Mouse (Mus musculus) MEL (cell line): Measurements from ENCODE around the gene Lat2. TPM values are rescaled to one million over a fixed set of nuclear protein-coding genes. Genes with fewer than 3 reads are reported as not detected.

Experiments
- DNase-seq: peaks from one replicate; pipeline ENCODE4 v3.0.0; 2011; ENCODE audit warnings: low read depth, low spot score
- H3K27ac ChIP-seq: 2 replicates; pipeline ENCODE4 v1.5.1; 2012; ENCODE audit warnings: low read depth, mild to moderate bottlenecking, control low read depth, low read length, moderate library complexity; ENCODE audit not compliant: control insufficient read depth
- H3K27me3 ChIP-seq, 2 experiments: fragments of 150-350 bp in 1 of 2; sonication (generic) in 1 of 2; 2 replicates each; pipeline ENCODE4 v1.6.1; 2012; ENCODE audit warnings: low read length in 2 of 2, mild to moderate bottlenecking in 2 of 2, improper control_type of control experiment in 1 of 2, moderate library complexity in 1 of 2; ENCODE audit not compliant: insufficient read depth in 2 of 2, control insufficient read depth in 1 of 2
- H3K36me3 ChIP-seq, 2 experiments: 2 replicates each; pipeline ENCODE4 v1.6.1; 2012 to 2014; ENCODE audit warnings: low read length in 2 of 2, improper control_type of control experiment in 1 of 2, inconsistent platforms in 1 of 2, mild to moderate bottlenecking in 1 of 2; ENCODE audit not compliant: insufficient read depth in 2 of 2, control insufficient read depth in 1 of 2
- H3K4me1 ChIP-seq, 2 experiments: fragments of 150-350 bp in 1 of 2; sonication (generic) in 1 of 2; 2 replicates each; pipeline ENCODE4 v1.6.1; 2012; ENCODE audit warnings: low read length in 2 of 2, improper control_type of control experiment in 1 of 2, mild to moderate bottlenecking in 1 of 2; ENCODE audit not compliant: insufficient read depth in 2 of 2, control insufficient read depth in 1 of 2
- H3K4me3 ChIP-seq, 2 experiments: fragments of 150-350 bp in 1 of 2; sonication (generic) in 1 of 2; 2 replicates each; pipeline ENCODE4 v1.5.1; 2012; ENCODE audit warnings: low read depth in 2 of 2, low read length in 2 of 2, mild to moderate bottlenecking in 2 of 2, moderate library complexity in 2 of 2, control low read depth in 1 of 2, improper control_type of control experiment in 1 of 2; ENCODE audit not compliant: control insufficient read depth in 1 of 2, insufficient read depth in 1 of 2
- H3K79me2 ChIP-seq: 2 replicates; pipeline ENCODE4 v1.6.1; 2012; ENCODE audit warnings: mild to moderate bottlenecking, low read length, moderate library complexity; ENCODE audit not compliant: control insufficient read depth, poor library complexity, insufficient read depth
- H3K9ac ChIP-seq: 2 replicates; pipeline ENCODE4 v1.6.1; 2012; ENCODE audit warnings: low read depth, mild to moderate bottlenecking, control low read depth, low read length, moderate library complexity; ENCODE audit not compliant: control insufficient read depth, poor library complexity, severe bottlenecking
- H3K9me3 ChIP-seq: fragments of 150-350 bp; sonication (generic); replicated peaks from 2 replicates; pipeline ENCODE4 v1.6.1; 2012; ENCODE audit warnings: mild to moderate bottlenecking, low read length, improper control_type of control experiment, moderate library complexity; ENCODE audit not compliant: insufficient read depth
- BHLHE40 ChIP-seq: IDR thresholded peaks from 2 replicates; pipeline ENCODE4 v1.6.1; 2012; ENCODE audit warnings: low read depth, mild to moderate bottlenecking, inconsistent platforms, low read length, improper control_type of control experiment, borderline replicate concordance
- CHD1 ChIP-seq: IDR thresholded peaks from 2 replicates; pipeline ENCODE4 v1.6.1; 2012; ENCODE audit warnings: low read depth, mild to moderate bottlenecking, inconsistent platforms, low read length, improper control_type of control experiment
- CHD2 ChIP-seq: IDR thresholded peaks from 2 replicates; pipeline ENCODE4 v1.6.1; 2011; ENCODE audit warnings: low read length, improper control_type of control experiment
- CTCF ChIP-seq, 3 experiments: IDR thresholded peaks in 2 of 3; conservative IDR thresholded peaks in 1 of 3; 2 replicates each; pipeline ENCODE4 v1.5.1; 2011 to 2012; ENCODE audit warnings: low read length in 3 of 3, low read depth in 2 of 3, mild to moderate bottlenecking in 2 of 3, improper control_type of control experiment in 1 of 3, inconsistent platforms in 1 of 3, mixed read lengths in 1 of 3, moderate library complexity in 1 of 3; ENCODE audit not compliant: control insufficient read depth in 1 of 3, insufficient read depth in 1 of 3, poor library complexity in 1 of 3, severe bottlenecking in 1 of 3
- EP300 ChIP-seq, 2 experiments: IDR thresholded peaks; 2 replicates each; pipeline ENCODE4 v1.6.1; 2011; ENCODE audit warnings: improper control_type of control experiment in 2 of 2, low read length in 2 of 2, low read depth in 1 of 2, mild to moderate bottlenecking in 1 of 2
- ETS1 ChIP-seq: IDR thresholded peaks from 2 replicates; pipeline ENCODE4 v1.6.1; 2012; ENCODE audit warnings: low read depth, mild to moderate bottlenecking, inconsistent platforms, low read length, improper control_type of control experiment, moderate library complexity
- GABPA ChIP-seq: IDR thresholded peaks from 2 replicates; pipeline ENCODE4 v1.6.1; 2012; ENCODE audit warnings: low read depth, mild to moderate bottlenecking, inconsistent platforms, low read length, improper control_type of control experiment, moderate library complexity
- KAT2A ChIP-seq: conservative IDR thresholded peaks from 2 replicates; pipeline ENCODE4 v1.6.1; 2012; ENCODE audit warnings: low read depth, low read length, improper control_type of control experiment, inconsistent platforms
- MAX ChIP-seq: IDR thresholded peaks from 2 replicates; pipeline ENCODE4 v1.6.1; 2011; ENCODE audit warnings: low read length, improper control_type of control experiment
- MEF2A ChIP-seq: IDR thresholded peaks from 2 replicates; pipeline ENCODE4 v1.6.1; 2014; ENCODE audit warnings: low read depth, mild to moderate bottlenecking, inconsistent platforms, low read length, improper control_type of control experiment; ENCODE audit not compliant: poor library complexity, insufficient replicate concordance, severe bottlenecking; ENCODE audit errors: extremely low read depth
- MXI1 ChIP-seq: IDR thresholded peaks from 2 replicates; pipeline ENCODE4 v1.6.1; 2011; ENCODE audit warnings: mild to moderate bottlenecking, low read depth, low read length, improper control_type of control experiment
- NELFE ChIP-seq: IDR thresholded peaks from 2 replicates; pipeline ENCODE4 v1.6.1; 2011; ENCODE audit warnings: low read depth, low read length, improper control_type of control experiment
- POLR2A ChIP-seq, 2 experiments: IDR thresholded peaks; 2 replicates each; pipeline ENCODE4 v1.6.1; 2011 to 2012; ENCODE audit warnings: low read length in 2 of 2, mild to moderate bottlenecking in 2 of 2, control low read depth in 1 of 2, improper control_type of control experiment in 1 of 2, low read depth in 1 of 2, moderate library complexity in 1 of 2; ENCODE audit not compliant: control insufficient read depth in 1 of 2, insufficient read depth in 1 of 2, poor library complexity in 1 of 2
- POLR2AphosphoS5 ChIP-seq: IDR thresholded peaks from 2 replicates; pipeline ENCODE4 v1.6.1; 2012; ENCODE audit warnings: low read depth, borderline replicate concordance, mild to moderate bottlenecking, inconsistent platforms, low read length, moderate library complexity, mixed read lengths
- RAD21 ChIP-seq: IDR thresholded peaks from 2 replicates; pipeline ENCODE4 v1.6.1; 2011; ENCODE audit warnings: mild to moderate bottlenecking, low read depth, low read length, improper control_type of control experiment
- RCOR1 ChIP-seq: IDR thresholded peaks from 2 replicates; pipeline ENCODE4 v1.6.1; 2012; ENCODE audit warnings: low read depth, mild to moderate bottlenecking, inconsistent platforms, low read length, improper control_type of control experiment
- TCF12 ChIP-seq: IDR thresholded peaks from 2 replicates; pipeline ENCODE4 v1.6.1; 2014; ENCODE audit warnings: low read depth, mild to moderate bottlenecking, inconsistent platforms, low read length, improper control_type of control experiment, moderate library complexity
- UBTF ChIP-seq: IDR thresholded peaks from 2 replicates; pipeline ENCODE4 v1.6.1; 2012; ENCODE audit warnings: low read depth, mild to moderate bottlenecking, inconsistent platforms, low read length, improper control_type of control experiment, moderate library complexity, borderline replicate concordance; ENCODE audit not compliant: insufficient read depth
- USF1 ChIP-seq: IDR thresholded peaks from 2 replicates; pipeline ENCODE4 v1.6.1; 2014; ENCODE audit warnings: low read depth, mild to moderate bottlenecking, inconsistent platforms, low read length, improper control_type of control experiment, moderate library complexity
- USF2 ChIP-seq, 2 experiments: IDR thresholded peaks; 2 replicates each; pipeline ENCODE4 v1.6.1; 2011 to 2012; ENCODE audit warnings: improper control_type of control experiment in 2 of 2, low read length in 2 of 2, borderline replicate concordance in 1 of 2, inconsistent platforms in 1 of 2, low read depth in 1 of 2, mild to moderate bottlenecking in 1 of 2; ENCODE audit not compliant: insufficient read depth in 1 of 2
- ZKSCAN1 ChIP-seq: IDR thresholded peaks from 2 replicates; pipeline ENCODE4 v1.6.1; 2012; ENCODE audit warnings: low read depth, mild to moderate bottlenecking, inconsistent platforms, low read length, improper control_type of control experiment, moderate library complexity
- ZMIZ1 ChIP-seq: IDR thresholded peaks from 2 replicates; pipeline ENCODE4 v1.6.1; 2012; ENCODE audit warnings: low read depth, mild to moderate bottlenecking, inconsistent platforms, low read length, improper control_type of control experiment, moderate library complexity
- ZNF384 ChIP-seq: IDR thresholded peaks from 2 replicates; pipeline ENCODE4 v1.6.1; 2012; ENCODE audit warnings: low read depth, mild to moderate bottlenecking, inconsistent platforms, low read length, improper control_type of control experiment
- polyA plus RNA-seq, 2 experiments: library from polyadenylated mRNA; stranded (reverse) in 1 of 2; unstranded in 1 of 2; fragments of >175 nt in 1 of 2; fragments of >200 nt in 1 of 2; gene quantifications; 2 replicates each; pipeline versions ENCODE4 v1.2.1 to v1.2.4; 2012; ENCODE audit warnings: low replicate concordance in 2 of 2, low read depth in 1 of 2; ENCODE audit not compliant: insufficient read length in 2 of 2, insufficient read depth in 1 of 2, missing spikeins in 1 of 2
- total RNA-seq: library from RNA; depleted of rRNA; stranded (reverse); fragments of 300-350 nt; gene quantifications from 2 replicates; pipeline ENCODE4 v1.2.3, GENCODE M21; 2012

The Lat2 gene
- total and polyA plus RNA-seq, 3 experiments = 0.79 to 0.92 TPM; not detected in 1

- no peaks in the 10 kb centered on the region for H3K4me1 ChIP-seq
- peaks cover 2% of the 10 kb centered on the region; the same call in 1 of the 2 replicates for H3K79me2 ChIP-seq
- no peak for DNase-seq
- peaks cover 0 to 18% of the 10 kb centered on the region in 2 experiments; a peak in 2 of 4 replicates for H3K36me3 ChIP-seq
- no peak for TF ChIP-seq ZNF384
- no peak for TF ChIP-seq ETS1
- TF ChIP-seq MEF2A = no peak
- no peak for TF ChIP-seq RCOR1
- TF ChIP-seq UBTF = no peak
- no peak for TF ChIP-seq ZKSCAN1
- TF ChIP-seq TCF12 = no peak
- no peak for TF ChIP-seq GABPA
- TF ChIP-seq EP300 (IDR thresholded peaks at IDR 0.05; ENCODE audit: low read depth in 1 of 2, low read length in 2 of 2) = no peak
- no peak for TF ChIP-seq MAX
- no peak for TF ChIP-seq BHLHE40
- TF ChIP-seq, all 39 proteins: peak for 0
- Histone ChIP-seq H3K27me3 (no peaks in the 10 kb centered on the region), H3K27ac (no peak overlapping the region), H3K4me3 (no peak overlapping the region), H3K9me3 (no peaks in the 10 kb centered on the region), H3K9ac (no peak overlapping the region)
Observed at GRCm38 (mm10) chr5:134622069-134622468, 7.2 kb upstream of the Lat2 start.

GRCm38 (mm10) chr5:134621099-134621640, 6.3 kb upstream of the Lat2 start:
- H3K79me2 ChIP-seq = no peaks in the 10 kb centered on the region
- H3K36me3 ChIP-seq = peaks cover 0 to 11% of the 10 kb centered on the region in 2 experiments; a peak in 2 of 4 replicates
- no peak overlapping the region for H3K27ac ChIP-seq
- H3K4me3 ChIP-seq = no peak overlapping the region
- no peak overlapping the region for H3K9ac ChIP-seq
- TF ChIP-seq NELFE = no peak
- no peak for TF ChIP-seq RAD21
- no peak for TF ChIP-seq POLR2AphosphoS5
- TF ChIP-seq POLR2A (IDR thresholded peaks at IDR 0.05; ENCODE audit: control insufficient read depth in 1 of 2, insufficient read depth in 1 of 2, low read depth in 1 of 2, low read length in 2 of 2, poor library complexity in 1 of 2) = no peak
- no peak for TF ChIP-seq ZNF384
- no peak for TF ChIP-seq ZKSCAN1
- TF ChIP-seq CHD2 = no peak
- TF ChIP-seq UBTF = no peak
- TF ChIP-seq ZMIZ1 = no peak
- no peak for TF ChIP-seq KAT2A
- TF ChIP-seq RCOR1 = no peak
- TF ChIP-seq USF2 (IDR thresholded peaks at IDR 0.05; ENCODE audit: borderline replicate concordance in 1 of 2, insufficient read depth in 1 of 2, low read depth in 1 of 2, low read length in 2 of 2) = no peak
- no peak for TF ChIP-seq GABPA
- no peak for TF ChIP-seq MXI1
- TF ChIP-seq CTCF (IDR thresholded peaks at IDR 0.05 in 2 of 3, conservative IDR thresholded peaks at IDR 0.05 in 1 of 3; ENCODE audit: control insufficient read depth in 1 of 3, insufficient read depth in 1 of 3, low read depth in 2 of 3, low read length in 3 of 3, poor library complexity in 1 of 3, severe bottlenecking in 1 of 3) = no peak
- TF ChIP-seq USF1 = no peak
- no peak for TF ChIP-seq MEF2A
- TF ChIP-seq CHD1 = no peak
- DNase-seq = no peak
- H3K9me3 ChIP-seq = no peaks in the 10 kb centered on the region
- H3K27me3 ChIP-seq = no peaks in the 10 kb centered on the region
- H3K4me1 ChIP-seq = no peaks in the 10 kb centered on the region
